In the genomic region with DNA sequence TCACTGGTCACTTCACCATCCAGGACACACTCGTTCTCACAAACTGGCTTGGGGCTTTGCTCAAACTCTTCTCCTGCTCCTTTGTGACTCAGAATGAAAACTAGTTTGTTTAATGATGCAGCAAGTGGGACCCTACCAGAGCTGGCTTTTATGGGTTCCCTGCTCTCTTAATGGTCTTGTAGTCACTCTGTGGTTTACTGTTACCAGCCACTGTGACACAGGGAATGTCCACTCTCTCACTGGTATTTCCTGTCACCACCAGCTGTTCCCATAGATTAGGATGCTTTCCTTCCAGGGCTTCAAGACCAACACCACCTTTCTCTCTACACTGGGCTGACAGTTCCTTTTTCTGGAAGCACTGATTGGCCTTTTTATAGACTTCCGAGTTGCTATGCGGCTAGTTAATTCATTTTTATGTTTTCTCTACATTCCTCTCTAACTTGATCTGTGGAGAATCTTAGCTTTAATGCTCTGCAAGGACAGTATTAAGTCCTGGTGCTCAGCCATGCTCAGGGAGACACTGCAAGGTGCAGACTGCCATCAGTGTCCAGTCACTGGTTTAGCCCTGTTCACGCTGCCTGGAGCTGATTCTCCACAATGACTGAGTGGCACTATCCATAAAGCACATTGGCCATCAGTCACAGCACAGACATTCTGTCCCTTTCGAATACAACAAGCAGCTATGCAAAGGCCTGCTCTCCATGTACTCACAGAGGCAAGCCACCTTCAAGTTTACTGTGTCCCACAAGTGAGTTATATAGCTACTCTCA, we compare ENCODE assay signal across 18 mouse cellular contexts.
DNase-seq lines count a peak whose midpoint lies in the region; ATAC-seq and TF ChIP-seq lines count a peak whose summit lies in the region.
"Had no signal": no experiment of that assay in that cellular context is flagged by ENCODE, and none has a peak within 500 bp of the region (broad histone marks: within the 10 kb centered on the region; RNA-seq: fewer than 3 reads in every experiment).

No protein-coding gene starts in this region.

- H3K27ac ChIP-seq in heart, embryonic 10.5 days: peak overlapping the region; percentile 79
- peak overlapping the region; percentile 39; the same call in 1 of the 2 replicates for H3K27ac ChIP-seq in liver, embryonic 13.5 days
- no peak overlapping the region for H3K27ac ChIP-seq in liver, embryonic 12.5 days
- H3K27ac ChIP-seq: midbrain, embryonic 10.5 days had no signal

- H3K4me3 ChIP-seq in heart, embryonic 10.5 days: no peak overlapping the region
- H3K4me3 ChIP-seq in liver, embryonic 13.5 days (replicated peaks): no peak overlapping the region
- H3K4me3 ChIP-seq in liver, embryonic 12.5 days: no peak overlapping the region
- H3K4me3 ChIP-seq: midbrain, embryonic 10.5 days had no signal

- H3K27me3 ChIP-seq in heart, embryonic 10.5 days (ENCODE audit: insufficient read depth, poor library complexity, severe bottlenecking): no peaks in the 10 kb centered on the region
- H3K27me3 ChIP-seq in liver, embryonic 13.5 days: no peaks in the 10 kb centered on the region
- no peaks in the 10 kb centered on the region for H3K27me3 ChIP-seq in liver, embryonic 12.5 days (replicated peaks)
- H3K27me3 ChIP-seq in Patski: no peaks in the 10 kb centered on the region

- no peak overlapping the region for H3K9ac ChIP-seq in liver, embryonic 13.5 days
- no peak overlapping the region for H3K9ac ChIP-seq in liver, embryonic 12.5 days

- H3K4me1 ChIP-seq in heart, embryonic 10.5 days: peaks cover 42% of the 10 kb centered on the region
- peaks cover 43% of the 10 kb centered on the region for H3K4me1 ChIP-seq in liver, embryonic 13.5 days (replicated peaks)
- H3K4me1 ChIP-seq in liver, embryonic 12.5 days: peaks cover 55% of the 10 kb centered on the region

- in situ Hi-C loops in Patski (cut with MboI; ENCODE audit: low pct_unique_long_range_greater_than_20kb): no loop called here

- H3K4me2 ChIP-seq in liver, embryonic 13.5 days: no peak overlapping the region
- no peak overlapping the region for H3K4me2 ChIP-seq in liver, embryonic 12.5 days

- WGBS in heart, embryonic 10.5 days: 49% methylated on average over 5 of the region's 5 CpGs
- WGBS in liver, embryonic 13.5 days (ENCODE audit: insufficient replicate concordance): 26% methylated on average over 5 of the region's 5 CpGs
- 25% methylated on average over 5 of the region's 5 CpGs for WGBS in liver, embryonic 12.5 days (ENCODE audit: insufficient replicate concordance)

- POLR2A ChIA-PET in Patski (lab: Charles Lee): interaction anchor here (0.6 to 3.1 kb wide), 7 partner anchors 18 to 74 kb away, joined by 4 to 13 read pairs (median 9); no protein-coding TSS in a partner anchor

- no peak for DNase-seq in heart, embryonic 10.5 days (ENCODE audit: low spot score)
- DNase-seq in heart, adult 11 months: no peak
- DNase-seq in liver, embryonic 13.5 days: no peak
- peak; percentile 77 for DNase-seq in Patski (ENCODE audit: low read depth, low spot score)
- no peak for DNase-seq in urinary bladder, adult 18-20 months (ENCODE audit: low spot score in 2 of 2)
- DNase-seq in lung, postnatal 4 days: no peak
- DNase-seq: cerebellum, adult 11-12 months; cerebellum, postnatal 25 days; kidney, adult 8-10 months; layer of hippocampus, postnatal 36 days; left cerebral cortex, postnatal 4 days; right cerebral cortex, postnatal 4 days; thymus, postnatal 4 days had no signal

- peaks cover 3% of the 10 kb centered on the region; the same call in 1 of the 2 replicates for H3K36me3 ChIP-seq in heart, embryonic 10.5 days
- H3K36me3 ChIP-seq in liver, embryonic 13.5 days: peaks cover 8% of the 10 kb centered on the region; the same call in 1 of the 2 replicates
- peaks cover 16% of the 10 kb centered on the region for H3K36me3 ChIP-seq in liver, embryonic 12.5 days
- H3K36me3 ChIP-seq: midbrain, embryonic 10.5 days had no signal

- 0 out of 2 replicates have a peak, but pooled peaks cover 4% of the 10 kb centered on the region for H3K9me3 ChIP-seq in heart, embryonic 10.5 days
- peaks cover 5% of the 10 kb centered on the region for H3K9me3 ChIP-seq in liver, embryonic 13.5 days (replicated peaks)
- 0 out of 2 replicates have a peak, but pooled peaks cover 11% of the 10 kb centered on the region for H3K9me3 ChIP-seq in liver, embryonic 12.5 days (replicated peaks)

- no peak for ATAC-seq in liver, embryonic 13.5 days (ENCODE audit: low read depth)
- no peak for ATAC-seq in liver, embryonic 12.5 days
- peak; percentile 36 for ATAC-seq in Patski
- ATAC-seq in megakaryocyte-erythroid progenitor cell, adult 5-6 weeks (replicated peaks; ENCODE audit: low FRiP score, low TSS enrichment, poor library complexity, severe bottlenecking): 0 out of 2 replicates have a peak, but pooled peaks have one; percentile 30
- ATAC-seq: forebrain, embryonic 14.5 days; inflammation-experienced regulatory T-cells, adult 6 months had no signal

- no peak for TF ChIP-seq CTCF in Patski (IDR thresholded peaks at IDR 0.05)

- CTCF ChIA-PET in Patski (lab: Charles Lee): interaction anchor here (0.8 to 1.9 kb wide), 7 partner anchors 9 to 48 kb away, joined by 3 to 9 read pairs (median 3); no protein-coding TSS in a partner anchor

Comparison
In these comparisons a context has a peak if more than half of its experiments do, and no peak if none do; other contexts are left out.
1. ATAC-seq: peak in Patski (single experiment) and megakaryocyte-erythroid progenitor cell, adult 5-6 weeks (single experiment); none in liver, embryonic 13.5 days (single experiment) and liver, embryonic 12.5 days (single experiment).